Mouse (Mus musculus): ENCODE measurements around the gene Pdpn. TPM values are rescaled to one million over a fixed set of nuclear protein-coding genes. Genes with fewer than 3 reads are reported as not detected.
A peak's percentile ranks its signal among the peaks of the same experiment; 100 is the strongest.

Gene Pdpn
- total RNA-seq, 2 experiments from 2014 or later = 9.3 to 11.1 TPM

DNA sequence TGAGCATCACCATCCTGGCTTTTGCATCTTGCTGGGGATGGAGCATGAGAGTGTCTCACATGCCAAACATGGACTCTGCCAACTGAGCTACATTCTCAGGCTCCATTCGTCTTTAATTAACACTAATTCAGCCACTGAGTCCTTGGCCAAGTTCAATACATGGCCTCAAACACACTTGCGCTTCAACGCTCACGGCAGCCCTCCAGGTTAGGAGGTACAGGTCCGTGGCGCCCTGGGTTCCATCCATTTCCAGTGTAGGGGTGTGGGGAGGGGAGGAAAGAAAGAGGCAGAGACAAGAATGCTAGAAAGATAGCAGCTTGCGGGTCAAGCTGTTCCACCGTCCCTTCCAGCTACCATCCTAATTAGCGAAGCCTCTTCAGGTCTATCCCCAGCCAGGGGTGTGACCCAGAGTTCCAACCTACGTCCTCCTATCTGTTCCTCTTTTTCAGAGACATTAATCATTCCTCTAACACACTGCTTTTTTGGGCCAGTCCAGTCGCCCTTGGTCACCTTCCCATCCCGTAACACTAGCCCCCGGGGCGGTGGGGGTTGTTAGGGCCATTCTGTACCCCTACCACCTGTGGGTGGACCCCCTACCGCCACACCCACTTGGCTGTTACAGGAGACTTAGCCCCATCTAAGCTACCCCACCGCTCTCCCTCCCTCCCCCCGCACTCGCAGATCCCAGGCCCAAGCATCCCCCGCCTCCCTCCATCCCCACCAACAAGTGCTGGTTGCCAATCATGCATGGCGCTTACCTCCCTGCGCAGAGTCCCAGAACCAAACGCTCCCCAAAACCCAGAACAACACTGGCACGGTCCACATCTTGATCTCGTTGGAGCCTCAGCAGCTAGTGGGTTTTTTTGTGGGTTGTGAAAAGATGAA, 691 bp downstream of the Pdpn start:
- no peak for DNase-seq

GRCm38 (mm10) chr4:143297016-143297556, 2.3 kb downstream of the Pdpn start:
- DNase-seq = no peak

DNA sequence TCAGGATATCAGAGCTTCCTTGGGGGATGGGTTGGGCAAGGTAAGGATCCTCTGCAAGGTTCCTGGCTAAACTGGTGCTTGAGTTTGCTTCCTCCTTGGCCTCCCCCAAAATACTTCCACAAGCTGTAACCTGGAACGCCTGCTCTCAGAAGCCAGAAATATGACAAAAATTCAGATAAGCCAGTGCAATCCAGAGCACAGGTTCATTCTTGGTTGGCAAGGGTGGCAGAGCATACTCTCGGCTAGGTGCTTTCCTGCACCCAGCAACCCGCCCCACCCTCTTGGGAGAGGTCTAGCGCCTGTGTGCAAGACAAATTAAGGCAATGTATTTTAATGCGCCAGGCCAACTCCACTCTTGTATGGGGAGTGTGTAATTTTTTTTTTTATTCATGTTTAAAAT, 3.2 kb downstream of the Pdpn start:
- DNase-seq = no peak

DNA sequence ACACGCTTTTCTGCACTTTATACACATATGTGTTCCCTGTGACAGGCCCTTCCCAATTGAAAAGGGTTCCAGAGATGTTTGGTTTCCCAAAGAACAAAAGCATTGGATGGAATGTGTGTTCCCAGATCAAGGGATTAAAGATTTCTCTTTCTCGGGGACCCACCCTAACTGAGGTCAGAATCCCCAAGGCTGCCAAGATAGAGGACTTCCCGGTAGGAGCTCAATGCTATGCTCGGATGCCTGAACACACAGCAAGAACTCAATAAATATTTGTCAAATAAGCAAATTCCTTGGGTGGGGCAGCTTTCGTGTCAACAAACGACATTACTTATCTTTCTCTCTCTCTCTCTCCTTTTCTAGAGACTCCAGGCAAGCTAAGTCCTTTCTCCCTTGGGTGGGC, 5.0 kb downstream of the Pdpn start:
- DNase-seq = no peak

- DNase-seq = no peak
Measured at GRCm38 (mm10) chr4:143288880-143289279, 10.5 kb downstream of the Pdpn start.

- DNase-seq = no peak
Measured at GRCm38 (mm10) chr4:143288473-143288872, 10.9 kb downstream of the Pdpn start.

DNA sequence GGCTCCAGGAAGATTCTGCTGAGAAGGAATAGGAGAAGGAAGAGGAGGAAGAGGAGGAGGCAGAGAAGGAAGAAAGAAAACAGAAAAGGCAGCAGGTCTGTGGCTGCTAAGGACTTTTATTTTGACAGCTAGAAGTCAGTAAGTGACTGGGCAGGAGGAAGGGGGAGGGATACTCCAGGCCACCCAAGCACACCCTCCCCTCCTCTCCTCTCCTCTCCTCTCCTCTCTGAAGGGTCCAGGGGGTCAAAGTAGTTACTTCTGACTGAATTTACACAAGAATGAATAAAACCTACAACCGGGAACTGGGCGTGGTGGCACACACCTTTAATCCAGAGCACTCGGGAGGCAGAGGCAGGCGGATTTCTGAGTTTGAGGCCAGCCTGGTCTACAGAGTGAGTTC, 12.3 kb downstream of the Pdpn start:
- no peak for DNase-seq

DNA sequence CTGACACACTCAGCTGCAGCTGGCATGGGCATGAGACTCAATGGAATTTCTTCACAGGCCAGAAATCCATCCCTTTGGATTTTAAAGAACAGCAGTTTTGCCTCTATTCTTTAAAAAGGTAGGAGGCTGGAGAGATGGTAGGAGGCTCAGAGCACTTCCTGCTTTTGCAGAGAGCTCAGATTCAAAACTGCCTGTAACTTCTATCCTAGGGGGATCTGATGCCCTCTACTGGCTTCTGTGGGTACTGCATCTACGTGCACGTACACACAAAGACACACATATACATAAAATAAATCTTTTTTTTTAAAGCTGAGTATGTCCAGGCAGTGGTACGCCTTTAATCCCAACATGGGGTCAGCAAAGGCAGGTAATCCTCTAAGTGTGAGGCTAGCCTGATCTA, 19.2 kb downstream of the Pdpn start:
- peak; percentile 17 for DNase-seq

GRCm38 (mm10) chr4:143279661-143280060, 19.7 kb downstream of the Pdpn start:
- no peak for DNase-seq

DNA sequence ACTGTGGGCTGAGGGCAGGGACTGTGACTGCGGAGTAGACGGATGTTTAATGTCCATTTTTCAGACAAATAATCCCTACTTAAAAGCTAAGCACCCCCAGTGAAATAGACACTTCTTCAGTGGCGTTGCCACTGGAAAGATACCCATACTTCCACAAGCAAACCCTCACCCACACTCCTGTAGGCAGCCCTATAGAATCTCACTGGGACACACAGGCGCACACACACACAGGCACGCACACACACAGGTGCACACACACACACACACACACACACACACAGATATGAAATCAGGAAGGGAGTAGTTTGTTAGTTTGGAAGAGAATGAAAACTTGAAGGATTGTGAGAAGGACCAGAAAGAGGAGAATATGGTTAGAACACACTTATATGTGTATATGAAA, 20.3 kb downstream of the Pdpn start:
- DNase-seq = no peak

- peak; percentile 32 for DNase-seq
Measured at GRCm38 (mm10) chr4:143278429-143278871, 20.9 kb downstream of the Pdpn start.

GRCm38 (mm10) chr4:143277319-143277718, 22.0 kb downstream of the Pdpn start:
- no peak for DNase-seq

DNA sequence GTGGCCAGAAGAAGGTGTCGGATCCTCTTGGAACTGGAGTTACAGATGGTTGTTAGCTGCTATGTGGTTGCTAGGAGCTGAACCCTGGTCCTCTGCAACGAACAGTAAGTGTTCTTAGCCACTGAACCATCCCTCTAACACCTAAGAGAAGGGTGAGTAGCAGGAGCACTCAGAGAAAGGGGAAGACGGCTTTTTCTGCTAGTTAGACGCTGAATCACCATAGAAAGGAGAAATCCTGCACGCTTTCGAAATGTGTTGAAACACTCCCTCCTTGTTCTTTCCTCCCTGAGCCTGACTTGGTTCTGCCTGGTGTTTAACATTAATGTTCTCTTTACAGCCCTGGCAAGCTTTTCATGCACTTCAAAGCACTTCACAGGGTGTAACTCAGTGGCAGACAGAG, 27.8 kb downstream of the Pdpn start:
- no peak for DNase-seq

GRCm38 (mm10) chr4:143270903-143271302, 28.5 kb downstream of the Pdpn start:
- no peak for DNase-seq

- no peak for DNase-seq
Measured at GRCm38 (mm10) chr4:143262696-143263095, 36.7 kb downstream of the Pdpn start.

GRCm38 (mm10) chr4:143259718-143260349, 39.5 kb downstream of the Pdpn start:
- DNase-seq = no peak

DNA sequence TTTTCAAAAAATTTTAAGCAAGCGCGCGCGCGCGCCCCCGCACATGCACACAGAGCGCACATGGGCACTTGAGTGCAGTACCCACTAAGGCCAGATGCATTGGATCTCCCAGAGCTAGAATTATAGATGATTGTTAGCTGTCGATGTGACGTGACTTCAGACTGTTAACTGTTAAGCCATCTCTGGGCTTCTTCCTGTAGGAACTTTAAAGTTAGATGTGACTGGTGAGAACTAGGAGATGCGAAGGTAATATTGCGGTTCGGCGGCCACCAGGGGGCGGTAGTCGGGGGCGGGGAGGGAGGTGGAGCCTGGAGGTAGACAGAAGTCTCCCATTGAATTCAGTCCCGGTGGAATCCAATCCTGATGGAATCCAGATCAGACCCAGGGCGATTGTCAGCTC, 40.8 kb downstream of the Pdpn start:
- DNase-seq = peak; percentile 86

DNA sequence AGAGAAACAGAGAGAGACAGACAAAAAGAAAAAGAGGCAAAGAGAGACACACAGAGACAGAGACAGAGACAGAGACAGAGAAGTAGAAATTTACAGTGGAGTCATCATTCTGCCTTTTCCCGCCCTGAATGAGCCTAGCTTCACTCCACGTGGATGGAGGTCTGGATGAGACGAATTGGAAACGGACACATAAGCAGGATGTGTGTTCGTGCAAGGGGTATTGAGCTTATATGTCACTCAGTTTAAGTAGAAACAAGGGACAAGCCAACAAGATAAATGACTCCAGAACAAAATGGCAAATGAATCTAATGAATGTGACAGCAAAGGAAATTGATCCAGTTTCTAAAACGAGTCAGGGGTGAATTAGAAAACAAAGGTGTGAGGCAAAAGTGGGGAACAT, 41.4 kb downstream of the Pdpn start:
- DNase-seq = no peak

DNA sequence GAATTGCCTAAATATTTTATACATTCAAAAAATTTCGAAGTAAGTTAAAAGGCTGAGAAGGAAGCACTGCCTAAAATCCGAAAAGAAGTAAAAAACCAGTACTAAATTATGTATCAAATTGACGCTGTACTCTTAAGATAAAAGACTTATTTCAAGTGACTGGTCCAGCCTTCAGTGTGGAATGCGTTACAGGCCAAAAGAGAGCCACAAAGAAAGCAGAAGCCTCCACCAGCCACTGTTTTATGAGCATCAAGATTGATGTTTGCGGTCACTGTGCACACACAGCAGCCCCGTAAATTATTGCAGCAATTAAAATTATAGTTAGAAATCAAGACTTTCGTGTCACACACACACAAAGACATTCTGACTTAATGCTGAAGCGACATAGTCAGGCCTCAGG, 43.8 kb downstream of the Pdpn start:
- no peak for DNase-seq

- DNase-seq = no peak
Measured at GRCm38 (mm10) chr4:143253356-143253755, 46.0 kb downstream of the Pdpn start.

- no peak for DNase-seq
Measured at GRCm38 (mm10) chr4:143248050-143248449, 51.3 kb downstream of the Pdpn start.

GRCm38 (mm10) chr4:143241294-143241693, 58.1 kb downstream of the Pdpn start:
- no peak for DNase-seq

- DNase-seq = no peak
Measured at GRCm38 (mm10) chr4:143239615-143240201, 59.7 kb downstream of the Pdpn start.

All from adrenal gland, postnatal 10 days (tissue).